Mouse (Mus musculus) spleen, adult 18-20 months (tissue): ENCODE measurements around the gene Vat1l.

Experiments
- DNase-seq, 2 experiments: peaks; one replicate each; pipeline ENCODE4 v3.0.0; 2022; ENCODE audit warnings: mixed read lengths in 2 of 2

Gene Vat1l

GRCm38 (mm10) chr8:114300072-114300471 is 94.7 kb downstream of the Vat1l start:
- no peak for DNase-seq

DNA sequence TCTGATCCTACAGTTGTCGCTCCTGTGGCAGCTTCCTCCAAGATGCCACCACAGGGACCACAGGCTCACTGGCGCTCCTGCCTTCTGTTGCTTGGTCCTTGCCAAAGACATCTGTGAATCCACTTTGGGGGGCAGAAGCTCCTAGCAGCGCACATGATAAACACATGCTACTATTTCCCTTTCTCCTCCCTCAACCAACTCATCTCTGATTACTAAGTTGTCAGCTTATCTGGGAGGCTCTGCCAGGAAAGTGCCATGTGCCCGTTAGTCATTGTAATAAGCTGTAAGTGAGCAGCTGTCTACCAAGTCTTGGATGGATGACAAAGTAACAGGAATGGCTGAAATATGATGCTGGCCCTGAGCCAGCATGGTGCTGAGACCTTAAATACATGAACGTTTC is 100.9 kb downstream of the Vat1l start:
- DNase-seq = no peak

DNA sequence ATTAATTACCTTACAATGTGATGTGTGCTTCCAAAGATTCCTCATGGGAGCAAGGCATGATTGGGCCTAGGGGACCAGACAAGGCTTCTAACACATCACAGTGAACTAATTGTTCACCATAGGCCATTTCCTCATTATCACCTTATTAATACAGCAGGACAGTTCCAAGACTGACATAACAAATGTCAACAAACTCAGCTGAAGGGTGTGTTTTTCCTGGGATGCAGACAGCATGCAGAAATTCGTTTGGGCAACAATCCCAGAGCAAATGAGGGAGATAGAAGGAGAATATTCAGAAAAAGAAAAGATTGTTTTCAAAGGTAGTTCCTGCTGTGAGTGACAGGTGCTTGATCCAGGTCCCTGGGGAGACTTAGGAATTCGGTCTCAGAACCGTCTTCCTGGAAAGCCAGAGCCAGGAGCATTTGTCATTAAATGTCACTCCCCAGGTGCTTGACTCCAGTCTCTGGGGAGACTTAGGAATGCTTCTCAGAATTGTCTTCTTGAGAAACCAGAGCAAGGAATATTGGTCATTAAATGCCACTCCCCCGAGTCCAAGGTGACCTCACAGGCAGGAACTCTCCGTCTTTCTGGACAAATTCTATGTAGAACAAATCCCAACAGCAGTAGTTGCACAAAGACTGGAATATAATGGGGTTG is 109.4 kb downstream of the Vat1l start:
- no peak for DNase-seq

DNA sequence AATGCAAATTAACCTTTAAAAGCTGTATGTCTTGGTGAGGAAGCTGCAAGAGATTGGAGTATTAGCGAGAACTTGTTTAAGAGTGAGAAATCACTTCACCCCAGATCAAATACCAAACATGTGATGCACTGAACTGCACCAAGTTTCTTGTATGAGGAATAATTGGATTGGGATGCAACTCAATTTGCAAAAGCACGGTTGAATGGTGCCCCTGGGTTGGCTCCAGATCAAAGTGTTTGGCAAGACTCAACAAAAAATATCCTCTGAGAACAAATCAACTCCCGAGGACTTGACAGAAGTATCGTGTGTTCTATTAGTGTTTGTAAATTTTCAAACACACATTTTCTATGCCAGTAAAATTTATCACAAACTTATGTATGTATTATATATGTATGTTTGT is 112.7 kb downstream of the Vat1l start:
- DNase-seq = no peak

DNA sequence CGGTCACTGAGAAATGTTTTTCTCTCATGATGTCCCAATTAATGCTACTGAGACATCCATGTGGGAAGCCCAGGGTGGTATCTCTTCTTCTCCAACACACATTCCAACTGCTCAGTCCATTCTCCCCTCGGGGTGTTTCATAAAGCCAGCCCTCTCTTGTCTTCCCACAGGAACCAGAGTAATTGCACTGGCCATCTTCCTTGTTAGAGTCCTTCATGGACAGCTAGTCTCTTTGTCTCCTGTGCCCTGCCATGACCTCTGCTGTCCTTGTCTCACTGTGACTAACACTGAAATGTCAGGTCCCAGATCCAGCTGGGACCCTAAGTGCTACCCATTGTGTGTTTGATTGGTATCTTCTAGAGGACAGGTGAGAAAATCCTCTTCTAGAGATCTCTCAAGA is 116.7 kb downstream of the Vat1l start:
- no peak for DNase-seq

DNA sequence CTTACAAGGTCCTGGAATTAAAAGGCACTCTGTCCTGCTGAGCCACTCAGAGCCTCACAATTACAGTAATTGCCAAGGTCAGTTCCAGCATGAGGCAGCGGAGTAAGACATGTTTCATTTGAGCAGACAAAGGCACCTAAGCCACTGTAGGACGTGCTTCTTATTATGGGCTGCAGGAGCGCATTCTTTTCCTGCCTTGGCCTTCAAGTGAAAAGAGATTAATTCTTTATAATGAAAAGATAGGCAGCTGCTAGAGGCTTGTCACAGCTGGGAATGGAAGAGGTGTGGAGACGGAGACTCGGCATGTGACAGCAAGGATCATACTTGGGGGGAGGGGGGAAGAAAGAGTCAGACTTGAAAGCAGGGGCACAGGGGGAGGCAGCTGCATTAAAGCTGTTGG is 126.5 kb downstream of the Vat1l start:
- no peak for DNase-seq

- no peak for DNase-seq
Measured at GRCm38 (mm10) chr8:114332949-114333348, 127.5 kb downstream of the Vat1l start.

GRCm38 (mm10) chr8:114335721-114336120 is 130.3 kb downstream of the Vat1l start:
- no peak for DNase-seq

DNA sequence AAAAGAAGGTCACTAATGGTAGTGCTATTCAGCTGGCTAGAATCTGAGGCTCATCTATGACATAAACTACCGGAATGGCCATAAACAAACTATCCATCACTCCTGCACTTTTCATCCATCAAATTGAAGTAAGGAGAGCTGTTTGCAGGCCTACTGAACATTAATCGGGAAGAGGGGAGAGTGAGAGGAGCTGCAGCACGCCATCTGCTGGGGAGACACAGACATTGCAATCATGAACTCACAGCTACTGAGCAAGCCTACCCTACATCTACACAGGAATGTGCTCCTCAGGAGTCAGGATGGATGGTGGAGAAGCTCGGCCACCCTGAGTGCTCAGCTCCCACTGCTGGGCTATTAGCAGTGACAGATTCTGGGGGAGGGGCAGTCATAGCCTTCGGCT is 136.9 kb downstream of the Vat1l start:
- DNase-seq = no peak

DNA sequence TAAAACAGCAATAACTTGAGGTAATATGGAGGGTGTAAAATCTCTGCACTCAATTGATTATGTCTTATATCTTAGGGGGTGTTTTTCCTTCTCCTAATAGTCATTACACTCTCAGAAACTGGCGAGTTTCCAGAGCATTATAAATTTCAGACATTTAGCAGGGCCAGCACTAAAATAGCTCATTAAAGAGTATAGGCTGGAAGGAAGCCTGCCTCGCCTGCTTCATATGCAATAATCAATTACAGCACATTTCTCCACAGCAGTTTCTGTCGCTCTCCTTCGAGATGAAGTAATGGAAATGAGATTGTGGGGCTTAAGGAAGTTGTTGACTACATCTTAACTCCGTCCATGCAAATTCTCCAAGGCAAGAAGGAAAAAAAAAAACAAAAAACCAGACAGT is 139.4 kb downstream of the Vat1l start:
- DNase-seq = no peak

DNA sequence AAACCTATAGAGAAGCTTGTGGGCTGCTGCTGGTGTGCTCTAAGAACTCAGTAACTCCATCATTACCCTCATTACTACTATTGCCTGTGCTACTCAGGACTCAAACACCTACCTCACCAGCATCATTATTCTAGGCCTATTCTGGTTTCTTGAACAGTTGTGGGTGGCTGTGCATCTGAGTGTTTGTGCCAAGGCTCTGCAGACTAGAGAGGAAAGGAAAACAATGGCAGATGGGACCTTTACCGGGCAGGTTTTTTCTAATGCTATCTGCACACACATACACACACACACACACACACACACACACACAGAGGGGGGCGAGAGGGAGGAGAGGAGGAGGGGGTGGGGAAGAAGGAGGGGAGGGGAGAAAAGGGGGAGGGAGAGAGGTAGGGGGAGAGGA is 140.6 kb downstream of the Vat1l start:
- DNase-seq = no peak

DNA sequence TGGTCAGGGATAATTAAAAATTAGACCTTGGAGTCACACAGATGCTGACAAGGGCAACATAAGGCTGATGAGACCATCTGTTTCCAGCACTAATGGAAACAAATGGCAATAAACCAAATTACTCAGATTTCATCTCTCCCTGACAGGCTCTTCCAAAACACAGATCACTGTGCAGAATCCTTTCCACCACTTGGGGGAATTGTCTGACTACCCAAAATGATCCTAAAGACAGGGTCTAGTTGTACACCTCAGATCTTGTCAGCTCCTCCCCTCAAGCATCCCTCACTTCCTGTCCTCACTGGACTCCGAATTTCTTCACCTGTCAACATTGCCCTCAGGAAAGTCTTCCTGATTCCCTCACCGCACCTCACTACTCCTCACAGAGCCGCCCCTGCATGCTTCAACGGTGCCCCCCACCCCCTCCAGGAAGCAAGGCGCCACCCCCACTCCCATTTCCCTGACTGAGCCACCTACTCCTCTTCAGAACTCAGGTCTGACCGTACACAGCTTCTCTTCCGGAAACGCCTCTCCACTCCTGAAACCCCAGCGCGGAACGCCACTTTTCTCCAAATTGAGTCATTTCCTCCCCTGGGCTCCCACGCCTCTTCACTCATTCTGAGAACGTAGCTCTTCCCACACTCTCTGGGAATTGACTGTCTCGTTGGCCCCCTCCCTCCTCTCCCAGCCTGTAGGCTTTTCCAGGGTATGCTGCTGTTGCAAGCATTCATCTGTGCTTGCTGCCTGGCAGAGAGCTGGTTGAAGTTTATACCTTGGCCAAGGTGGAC is 146.4 kb downstream of the Vat1l start:
- no peak for DNase-seq

DNA sequence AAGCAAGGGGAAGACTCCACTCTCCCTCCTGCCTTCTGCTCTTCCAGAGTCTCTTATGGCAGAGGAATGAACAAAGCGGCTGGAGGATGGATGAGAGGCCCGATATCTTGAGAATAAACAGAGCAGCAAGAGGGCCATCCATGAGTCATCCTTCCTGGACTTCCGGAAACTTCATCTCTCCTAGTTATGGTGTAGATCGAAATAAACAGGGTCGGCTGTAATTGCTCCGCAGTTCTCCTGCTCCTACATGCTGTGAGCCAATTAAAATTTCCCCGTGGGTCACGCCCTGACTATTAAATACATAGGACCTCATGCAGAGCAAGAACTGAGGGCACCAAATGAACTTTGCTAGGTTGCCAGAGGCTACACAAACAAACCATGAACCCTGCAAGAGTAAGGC is 155.1 kb downstream of the Vat1l start:
- no peak for DNase-seq

DNA sequence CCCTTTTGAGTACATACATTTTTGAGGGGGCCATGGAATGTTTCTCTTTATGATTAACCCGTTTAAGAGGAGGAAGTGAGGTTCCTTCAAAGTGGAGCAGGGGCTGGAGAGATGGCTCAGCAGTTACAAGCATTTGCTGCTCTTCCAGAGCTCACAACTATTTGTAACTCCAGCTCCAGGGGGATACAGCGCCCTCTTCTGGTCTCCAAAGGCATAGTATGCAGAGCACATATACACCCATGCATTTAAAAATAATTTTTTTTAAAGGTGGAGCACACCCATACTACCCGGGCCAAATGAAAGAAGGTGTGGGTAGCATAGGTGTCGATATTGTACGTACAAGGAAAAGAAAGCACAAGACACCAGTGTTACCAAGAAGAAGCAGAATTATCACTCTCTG is 157.8 kb downstream of the Vat1l start:
- no peak for DNase-seq

DNA sequence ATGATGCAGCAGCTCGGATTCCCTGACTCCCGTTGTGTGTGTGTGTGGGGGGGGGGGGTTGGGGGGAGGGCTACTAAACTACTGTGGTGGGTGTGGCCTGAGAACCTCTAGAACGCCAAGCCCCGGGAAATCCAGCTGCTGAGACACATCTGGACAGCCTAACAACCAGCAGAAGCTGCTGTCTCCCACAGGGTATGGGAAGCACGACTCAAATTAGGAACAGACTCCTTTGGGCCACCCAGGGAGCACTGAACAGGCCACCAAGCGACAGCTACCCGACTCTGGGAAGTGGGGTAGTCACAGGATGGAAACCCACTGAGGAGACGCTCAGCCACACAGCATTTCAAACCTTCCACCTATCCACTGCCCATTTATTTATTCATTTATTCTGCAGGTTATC is 158.2 kb downstream of the Vat1l start:
- no peak for DNase-seq

DNA sequence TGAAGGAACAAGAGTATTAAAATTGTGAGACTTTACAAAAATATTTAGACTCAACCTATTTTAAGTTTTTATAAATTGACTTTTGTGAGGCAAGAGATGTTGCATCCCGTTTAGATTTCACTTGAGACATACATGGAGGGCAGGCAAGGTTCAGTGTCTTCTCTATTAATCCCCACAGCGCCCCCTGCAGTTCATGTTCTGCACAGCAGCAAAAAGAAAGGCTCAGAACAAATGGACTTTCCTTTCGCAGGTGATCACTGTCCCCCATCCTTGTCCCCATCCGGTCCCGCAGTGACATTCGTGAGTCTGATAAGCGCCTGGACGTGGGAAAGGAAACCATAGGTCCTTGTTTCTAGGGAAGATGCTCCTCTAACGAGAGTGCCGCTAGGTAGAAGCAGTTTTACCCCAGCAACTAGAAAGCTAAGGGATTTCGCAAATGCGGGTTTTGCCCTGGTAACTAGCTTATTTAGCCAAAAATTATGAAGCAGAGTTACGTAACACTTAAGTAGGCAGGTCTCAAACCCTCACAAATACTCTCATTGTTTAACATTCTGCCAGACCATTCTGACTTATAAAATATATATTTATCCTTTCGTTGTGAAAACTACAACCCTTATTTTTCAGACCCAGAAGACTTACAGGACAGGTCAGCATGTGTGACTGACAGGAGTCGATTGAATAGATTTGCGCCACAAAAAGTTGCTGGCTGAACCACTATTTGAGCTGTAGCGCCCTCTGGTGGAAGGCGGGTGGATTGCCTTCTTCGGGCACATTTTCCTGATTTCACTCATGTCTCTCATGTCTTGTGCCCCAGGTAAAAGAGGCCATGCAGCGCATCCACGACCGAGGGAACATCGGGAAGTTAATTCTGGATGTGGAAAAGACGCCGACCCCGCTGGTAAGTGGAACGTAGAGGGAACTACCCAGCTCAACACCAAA is 163.9 kb downstream of the Vat1l start:
- peak; percentile 13 to 51 for DNase-seq

GRCm38 (mm10) chr8:114374390-114374789 is 169.0 kb downstream of the Vat1l start:
- no peak for DNase-seq

DNA sequence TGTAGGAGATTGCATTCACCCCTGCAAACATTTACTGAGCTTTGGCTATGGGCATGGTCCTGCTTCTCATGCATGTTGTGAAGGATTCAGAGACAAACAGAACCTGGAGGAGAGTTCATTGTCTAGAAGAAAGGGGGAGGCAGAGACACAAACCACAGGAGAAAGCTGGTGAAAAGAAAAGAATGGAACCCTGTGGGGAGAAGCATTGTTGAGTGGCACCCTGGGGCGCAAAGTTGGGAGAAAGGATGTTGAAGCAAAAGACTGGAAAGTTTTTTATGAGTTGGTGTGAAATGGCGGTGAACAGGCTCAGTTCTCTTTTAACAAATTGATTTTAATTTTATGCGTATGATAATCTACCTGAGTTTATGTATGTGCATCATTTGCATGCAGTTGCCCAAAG is 178.8 kb downstream of the Vat1l start:
- DNase-seq = no peak

DNA sequence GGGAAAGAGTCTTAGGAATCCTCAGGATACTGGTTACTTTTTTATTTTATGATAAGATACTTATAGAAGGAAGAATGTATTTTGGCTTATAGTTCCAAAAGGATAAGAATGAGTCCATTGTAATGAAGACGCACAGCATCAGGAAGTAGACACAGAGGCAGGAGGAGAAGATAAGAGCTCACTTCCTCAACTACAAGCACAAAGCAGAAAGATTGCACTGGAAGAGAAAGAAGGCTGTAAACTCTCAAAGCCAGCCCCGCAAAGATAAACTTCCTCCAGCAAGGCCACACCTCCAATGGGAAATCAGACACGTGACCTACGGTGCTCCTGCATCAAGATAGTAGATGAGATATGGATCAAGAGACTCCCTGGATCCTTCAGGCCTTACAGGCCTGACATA is 182.1 kb downstream of the Vat1l start:
- DNase-seq = no peak

DNA sequence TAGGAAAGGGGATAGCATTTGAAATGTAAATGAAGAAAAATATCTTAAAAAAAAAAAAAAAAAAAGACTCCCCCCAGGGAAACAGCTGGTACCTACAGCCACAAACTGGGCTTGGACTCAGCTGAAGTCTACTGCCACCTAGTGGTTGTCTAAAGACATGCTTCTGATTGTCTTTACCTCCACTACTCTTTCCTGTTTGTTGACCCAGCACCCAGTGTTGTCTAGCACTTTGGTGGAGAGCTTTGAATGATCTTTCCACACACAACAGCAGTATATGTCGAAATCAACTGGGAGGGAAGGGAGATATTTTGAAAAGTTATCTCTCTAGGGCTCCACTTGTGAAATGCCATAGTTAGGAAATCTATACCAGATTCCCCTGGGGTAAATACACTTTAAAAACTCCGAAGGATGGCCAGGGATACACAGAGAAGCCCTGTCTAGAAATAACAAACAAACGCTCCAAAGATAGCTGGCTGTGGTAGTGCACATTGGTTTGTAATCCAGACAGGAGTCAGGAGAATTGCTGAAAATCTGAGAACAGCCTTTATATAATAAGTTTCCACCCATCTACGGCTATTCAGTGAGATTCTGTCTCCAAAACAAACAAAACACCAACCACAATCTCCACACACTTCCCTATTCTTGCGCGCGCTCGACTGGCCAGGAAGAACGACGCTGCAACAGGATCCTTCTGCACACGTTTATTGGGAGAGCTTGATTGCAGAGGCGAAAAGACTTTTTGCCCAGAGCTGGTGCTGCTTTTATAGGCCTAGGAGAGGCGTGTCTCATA is 185.2 kb downstream of the Vat1l start:
- no peak for DNase-seq

DNA sequence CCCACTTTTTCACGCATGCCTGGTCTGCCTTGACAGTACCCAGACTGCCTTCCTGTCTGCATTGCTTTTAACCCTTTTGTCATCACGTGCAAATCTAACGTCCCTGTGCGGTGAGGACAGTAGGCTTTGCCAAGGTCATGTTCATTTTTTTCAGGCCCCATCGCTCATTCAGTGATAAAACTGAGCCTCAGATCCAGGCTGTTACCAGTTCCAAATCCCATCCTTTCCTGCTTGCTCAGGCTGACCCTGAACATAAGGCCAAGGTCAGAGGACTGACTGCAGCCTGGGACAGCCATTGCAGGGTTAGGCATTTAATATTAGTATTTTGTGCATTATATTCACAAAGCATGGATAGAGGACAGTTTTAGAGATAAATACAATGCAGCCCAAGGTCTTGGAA is 192.9 kb downstream of the Vat1l start:
- no peak for DNase-seq

DNA sequence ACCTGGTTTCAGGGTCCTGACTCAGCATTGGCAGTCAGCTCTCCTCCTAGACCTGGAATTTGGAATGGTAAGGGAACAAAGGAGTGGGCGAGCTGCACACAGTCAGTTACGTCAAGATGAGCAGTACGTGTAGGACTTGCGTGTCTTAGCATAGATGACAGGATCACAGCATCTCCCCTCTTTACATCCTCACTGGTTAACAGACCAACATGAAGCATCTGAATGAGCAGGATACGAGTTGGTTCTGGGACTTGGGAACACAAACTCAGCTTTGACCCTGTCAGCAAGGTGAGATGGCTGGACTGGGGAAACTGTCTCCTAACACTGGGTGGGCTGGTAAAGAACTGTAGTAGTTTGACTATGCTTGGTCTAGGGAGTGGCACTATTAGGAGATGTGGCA is 193.9 kb downstream of the Vat1l start:
- DNase-seq = no peak

DNA sequence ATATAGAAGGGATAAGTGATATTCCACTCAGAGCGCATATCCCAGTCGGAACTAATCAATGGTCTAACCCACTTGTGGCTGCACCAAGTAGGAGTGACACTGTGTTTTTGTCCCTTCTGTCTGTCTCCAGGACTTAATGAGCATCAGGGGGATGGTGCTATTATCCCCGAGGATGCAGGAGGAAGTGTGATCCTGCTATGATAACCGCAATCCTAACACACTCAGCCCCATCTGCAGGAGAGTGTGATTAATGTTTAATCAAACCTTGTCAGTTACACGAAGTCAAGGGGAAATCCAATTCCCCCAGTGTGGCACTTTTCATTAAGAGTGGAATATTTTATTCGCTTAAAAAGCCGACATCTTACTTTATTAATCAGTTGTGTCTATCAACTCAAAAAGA is 196.3 kb downstream of the Vat1l start:
- DNase-seq = no peak
